Mouse (Mus musculus): Measurements from ENCODE around the gene Gprin2.

DNA sequence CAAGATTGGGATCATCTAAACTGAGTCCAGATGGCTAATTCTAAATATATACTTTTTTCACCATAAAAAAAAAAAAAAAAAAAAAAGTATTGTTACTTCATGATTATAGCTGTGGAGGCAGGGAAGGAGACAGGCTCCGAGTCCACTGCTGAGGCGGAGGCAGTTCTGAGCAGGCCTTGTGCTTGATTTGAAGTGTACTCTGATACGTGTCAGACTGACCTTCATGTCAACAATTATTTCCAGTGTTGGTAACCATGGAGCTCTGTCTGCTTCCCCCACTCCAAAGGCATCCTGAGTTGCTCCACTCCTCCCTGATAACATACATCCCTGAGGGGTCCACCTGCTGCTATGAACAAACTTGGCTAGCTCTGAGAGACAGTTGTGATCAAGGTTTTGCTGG lies 30.3 kb downstream of the Gprin2 start:
- TF ChIP-seq CTCF (IDR thresholded peaks at IDR 0.05; ENCODE audit: borderline replicate concordance, control insufficient read depth, extremely low read depth, insufficient read depth, low read length, poor library complexity) (no peak), POLR2A (IDR thresholded peaks at IDR 0.05; ENCODE audit: control insufficient read depth, extremely low read depth, insufficient read depth, low read length, poor library complexity) (no peak)

Data from thymus, adult 2 months (tissue).